Mouse (Mus musculus) forebrain, embryonic 14.5 days (tissue): ENCODE data around the gene Cd44. TPM values are rescaled to one million over a fixed set of nuclear protein-coding genes. Genes with fewer than 3 reads are reported as not detected.

ENCODE experiments used
- ATAC-seq: fragments of 200-750 bp; cut with Nextera tagmentation; 2 replicates; pipeline ENCODE4 v1.8.0; 2017; ENCODE audit warnings: mild to moderate bottlenecking, moderate library complexity
- DNase-seq: peaks from one replicate; pipeline ENCODE4 v3.0.0-alpha.2; 2015; ENCODE audit warnings: low spot score
- H3K27ac ChIP-seq: fragments of 300-500 bp; sonication (generic); 2 replicates; pipeline ENCODE4 v1.5.1; 2014; ENCODE audit warnings: low read depth, mild to moderate bottlenecking, control low read depth, low read length, moderate library complexity
- H3K27me3 ChIP-seq: fragments of 300-500 bp; sonication (generic); replicated peaks from 2 replicates; pipeline ENCODE4 v1.6.1; 2014; ENCODE audit warnings: low read length, control low read depth, mixed read lengths; ENCODE audit not compliant: control insufficient read depth, insufficient read depth
- H3K36me3 ChIP-seq: fragments of 300-500 bp; sonication (generic); 2 replicates; pipeline ENCODE4 v1.6.1; 2014; ENCODE audit warnings: low read length, control low read depth; ENCODE audit not compliant: control insufficient read depth, insufficient read depth
- H3K4me1 ChIP-seq: fragments of 300-500 bp; sonication (generic); 2 replicates; pipeline ENCODE4 v1.6.1; 2014; ENCODE audit warnings: antibody characterized with exemption, low read length, control low read depth; ENCODE audit not compliant: control insufficient read depth, insufficient read depth
- H3K4me2 ChIP-seq: fragments of 300-500 bp; sonication (generic); 2 replicates; pipeline ENCODE4 v1.6.1; 2014; ENCODE audit warnings: mild to moderate bottlenecking, control low read depth, low read length
- H3K4me3 ChIP-seq: fragments of 300-500 bp; sonication (generic); 2 replicates; pipeline ENCODE4 v1.5.1; 2014; ENCODE audit warnings: low read depth, low read length, control low read depth
- H3K9ac ChIP-seq: fragments of 300-500 bp; sonication (generic); 2 replicates; pipeline ENCODE4 v1.6.1; 2014; ENCODE audit warnings: mild to moderate bottlenecking, low read length, control low read depth, moderate library complexity
- H3K9me3 ChIP-seq: fragments of 300-500 bp; sonication (generic); replicated peaks from 2 replicates; pipeline ENCODE4 v1.6.1; 2016; ENCODE audit warnings: low read length, control low read depth, mixed read lengths; ENCODE audit not compliant: control insufficient read depth
- WGBS: fragments of 180-500 bp; shearing (Covaris S2); extraction: QIAGEN DNeasy Blood & Tissue Kit; methylation state at CpG from one replicate; pipeline ENCODE4 v1.1.7; 2014; 5-methylcytosine and 5-hydroxymethylcytosine counted together
- polyA plus RNA-seq: library from polyadenylated mRNA; unstranded; fragments of >200 nt; fragmentation: Nextera tagmentation; extraction: Ambion mirVana; gene quantifications from 2 replicates; pipeline ENCODE4 v1.2.1, GENCODE M21; 2014

Cd44 gene
- polyA plus RNA-seq, 1 experiment from 2014 or later, result 2.1 TPM

GRCm38 (mm10) chr2:102763991-102764390 is 137.5 kb downstream of the Cd44 start:
- DNase-seq, result no peak
- no peak for ATAC-seq
- H3K4me3 ChIP-seq, result no peak overlapping the region
- no peaks in the 10 kb centered on the region for H3K9me3 ChIP-seq
- no peaks in the 10 kb centered on the region for H3K27me3 ChIP-seq
- no peaks in the 10 kb centered on the region for H3K4me1 ChIP-seq
- no peak overlapping the region for H3K27ac ChIP-seq
- H3K9ac ChIP-seq, result no peak overlapping the region
- 0 out of 2 replicates have a peak, but pooled peaks cover 6% of the 10 kb centered on the region for H3K36me3 ChIP-seq
- 81% methylated on average over 2 of the region's 2 CpGs for WGBS
- no peak overlapping the region for H3K4me2 ChIP-seq

GRCm38 (mm10) chr2:102763176-102763575 is 138.3 kb downstream of the Cd44 start:
- no peaks in the 10 kb centered on the region for H3K4me1 ChIP-seq
- WGBS, result 80% methylated on average over 3 of the region's 3 CpGs
- no peak overlapping the region for H3K4me2 ChIP-seq
- H3K9ac ChIP-seq, result no peak overlapping the region
- 0 out of 2 replicates have a peak, but pooled peaks cover 6% of the 10 kb centered on the region for H3K36me3 ChIP-seq
- H3K27ac ChIP-seq, result no peak overlapping the region
- no peak overlapping the region for H3K4me3 ChIP-seq
- no peaks in the 10 kb centered on the region for H3K9me3 ChIP-seq
- ATAC-seq (no peak), DNase-seq (no peak)
- H3K27me3 ChIP-seq, result no peaks in the 10 kb centered on the region

Other genes starting within 250 kb of the Cd44 start
- gene Slc1a2, start 243.0 kb downstream of the Cd44 start, polyA plus RNA-seq, result 11.5 and 12.0 TPM in 2 replicates
- 63.8 and 67.5 TPM in 2 replicates for gene Pdhx, start 171.8 kb upstream of the Cd44 start, polyA plus RNA-seq
- 52.4 and 61.6 TPM in 2 replicates for gene Apip, start 172.0 kb upstream of the Cd44 start, polyA plus RNA-seq